Mouse (Mus musculus) heart, embryonic 13.5 days (tissue): ENCODE data around the gene Rpl18. TPM values are rescaled to one million over a fixed set of nuclear protein-coding genes. Genes with fewer than 3 reads are reported as not detected.

Experiments used
- ATAC-seq: fragments of 200-750 bp; cut with Nextera tagmentation; 2 replicates; pipeline ENCODE4 v1.8.0; 2017; ENCODE audit warnings: moderate TSS enrichment; ENCODE audit not compliant: insufficient number of reproducible peaks, low FRiP score, low TSS enrichment; ENCODE audit errors: extremely low read depth
- H3K27ac ChIP-seq: fragments of 300-500 bp; sonication (generic); replicated peaks from 2 replicates; pipeline ENCODE4 v1.5.1; 2015; ENCODE audit warnings: moderate library complexity, mild to moderate bottlenecking, inconsistent platforms
- H3K27me3 ChIP-seq: fragments of 300-500 bp; sonication (generic); replicated peaks from 2 replicates; pipeline ENCODE4 v1.6.1; 2015; ENCODE audit warnings: mild to moderate bottlenecking, inconsistent platforms
- H3K36me3 ChIP-seq: fragments of 300-500 bp; sonication (generic); 2 replicates; pipeline ENCODE4 v1.6.1; 2015; ENCODE audit warnings: mild to moderate bottlenecking, inconsistent platforms
- H3K4me1 ChIP-seq: fragments of 300-500 bp; sonication (generic); 2 replicates; pipeline ENCODE4 v1.6.1; 2015; ENCODE audit warnings: inconsistent platforms
- H3K4me2 ChIP-seq: fragments of 300-500 bp; sonication (generic); 2 replicates; pipeline ENCODE4 v1.6.1; 2015; ENCODE audit warnings: inconsistent platforms, mild to moderate bottlenecking, moderate library complexity
- H3K4me3 ChIP-seq: fragments of 300-500 bp; sonication (generic); 2 replicates; pipeline ENCODE4 v1.5.1; 2015; ENCODE audit warnings: moderate library complexity, mild to moderate bottlenecking, inconsistent platforms
- H3K9ac ChIP-seq: fragments of 300-500 bp; sonication (generic); 2 replicates; pipeline ENCODE4 v1.6.1; 2015; ENCODE audit warnings: inconsistent platforms, mild to moderate bottlenecking, moderate library complexity
- H3K9me3 ChIP-seq: fragments of 300-500 bp; sonication (generic); 2 replicates; pipeline ENCODE4 v1.6.1; 2016; ENCODE audit warnings: inconsistent platforms
- WGBS: fragments of 180-500 bp; shearing (Covaris S2); methylation state at CpG from one replicate; pipeline ENCODE4 v1.1.7; 2015; ENCODE audit warnings: mixed read lengths; 5-methylcytosine and 5-hydroxymethylcytosine counted together
- polyA plus RNA-seq: library from polyadenylated mRNA; unstranded; fragments of >200 nt; fragmentation: Nextera tagmentation; extraction: Ambion mirVana; gene quantifications from 2 replicates; pipeline ENCODE4 v1.2.1, GENCODE M21; 2015

The Rpl18 gene
- polyA plus RNA-seq, 1 experiment from 2014 or later = 630 TPM

DNA sequence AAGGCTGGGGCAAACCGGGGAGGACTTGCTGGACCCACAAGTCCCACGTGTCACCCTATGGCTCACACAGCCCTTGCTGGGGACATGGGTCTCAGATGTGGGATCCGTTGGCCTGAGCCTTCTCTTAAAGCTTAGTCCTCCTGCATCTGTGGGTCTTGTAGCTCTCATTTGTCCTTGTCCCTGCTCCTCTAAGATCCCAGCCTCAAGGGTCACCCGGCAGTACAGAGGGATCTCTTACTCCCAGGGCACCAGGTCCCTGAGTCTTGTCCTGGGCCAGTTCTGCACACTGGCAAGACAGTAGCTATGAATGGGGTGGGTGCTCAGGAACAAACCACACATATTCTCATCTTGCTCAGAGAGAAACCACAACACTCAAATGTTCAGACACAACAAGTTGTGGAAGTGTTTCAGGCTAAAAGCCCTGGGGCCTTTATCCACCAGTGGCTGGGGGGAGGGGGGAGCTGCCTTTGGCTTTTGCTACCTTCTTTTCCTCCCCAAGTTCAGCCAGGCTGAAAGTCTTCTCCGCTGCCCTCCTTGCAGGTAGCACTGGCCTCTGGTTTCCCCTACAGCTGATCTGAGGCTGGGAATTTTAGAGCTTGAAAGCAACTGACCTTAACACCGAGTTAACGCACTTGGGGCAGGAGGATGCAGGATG lies 31.7 kb upstream of the Rpl18 start, which contains the start of gene Ntn5:
TSS of gene Ntn5 (plus strand) at position 627 of the 655 bp plus-strand sequence.
- Histone ChIP-seq H3K4me1 (peaks cover 32% of the 10 kb centered on the region), H3K36me3 (no peaks in the 10 kb centered on the region), H3K9me3 (no peaks in the 10 kb centered on the region), H3K27me3 (peaks cover 17% of the 10 kb centered on the region; the same call in 1 of the 2 replicates), H3K4me3 (no peak within 1 kb of the TSS), H3K4me2 (no peak within 1 kb of the TSS), H3K27ac (no peak within 1 kb of the TSS), H3K9ac (peak within 1 kb of the TSS; percentile 40)
- no peak for ATAC-seq
- WGBS = 79% methylated on average over 7 of the region's 7 CpGs

- Histone ChIP-seq H3K36me3 (no peaks in the 10 kb centered on the region), H3K9me3 (no peaks in the 10 kb centered on the region), H3K27me3 (peaks cover 17% of the 10 kb centered on the region; the same call in 1 of the 2 replicates), H3K4me3 (no peak overlapping the region), H3K4me2 (no peak overlapping the region), H3K4me1 (peaks cover 32% of the 10 kb centered on the region), H3K27ac (no peak overlapping the region), H3K9ac (no peak overlapping the region)
- no peak for ATAC-seq
- WGBS = 52% methylated on average over 10 of the region's 10 CpGs
These were observed 29.4 kb upstream of the Rpl18 start for GRCm38 (mm10) chr7:45685811-45686210.

GRCm38 (mm10) chr7:45686841-45687240 lies 28.4 kb upstream of the Rpl18 start:
- 74% methylated on average over 3 of the region's 3 CpGs for WGBS

GRCm38 (mm10) chr7:45689099-45689498 lies 26.2 kb upstream of the Rpl18 start:
- H3K4me1 ChIP-seq = peaks cover 17% of the 10 kb centered on the region
- no peaks in the 10 kb centered on the region for H3K36me3 ChIP-seq
- H3K9me3 ChIP-seq = no peaks in the 10 kb centered on the region
- H3K27ac ChIP-seq = 0 out of 2 replicates have a peak overlapping the region, but pooled peaks have one; percentile 58
- ATAC-seq = no peak
- H3K9ac ChIP-seq = peak overlapping the region; percentile 60
- 54% methylated on average over 6 of the region's 6 CpGs for WGBS
- H3K4me3 ChIP-seq = no peak overlapping the region
- H3K27me3 ChIP-seq = peaks cover 9% of the 10 kb centered on the region; the same call in 1 of the 2 replicates
- no peak overlapping the region for H3K4me2 ChIP-seq

More at GRCm38 (mm10) chr7:45686841-45687240, 28.4 kb upstream of the Rpl18 start:
- Histone ChIP-seq H3K27ac (no peak overlapping the region), H3K9ac (no peak overlapping the region), H3K4me2 (no peak overlapping the region), H3K4me3 (no peak overlapping the region), H3K27me3 (peaks cover 17% of the 10 kb centered on the region; the same call in 1 of the 2 replicates), H3K9me3 (no peaks in the 10 kb centered on the region), H3K4me1 (peaks cover 24% of the 10 kb centered on the region), H3K36me3 (no peaks in the 10 kb centered on the region)
- no peak for ATAC-seq

DNA sequence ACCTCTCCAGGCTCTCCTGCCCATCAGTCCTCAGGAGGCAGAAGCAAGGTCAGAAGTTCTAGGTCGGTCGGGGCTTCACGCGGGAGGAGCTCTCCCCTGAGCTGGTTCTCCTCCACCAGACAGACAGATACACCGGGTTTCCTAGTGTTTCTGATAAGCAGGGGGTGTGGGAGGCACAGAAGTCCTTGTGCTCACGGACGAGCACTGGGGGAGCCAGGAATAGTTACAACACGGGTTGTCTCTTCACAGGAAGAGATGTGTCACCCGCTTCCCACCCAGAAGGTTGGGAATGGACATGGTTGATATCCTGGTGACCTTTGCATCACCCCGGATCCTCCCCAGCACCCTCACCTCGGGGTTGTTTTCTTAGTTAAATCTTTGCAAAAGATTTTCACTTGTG lies 25.5 kb upstream of the Rpl18 start:
- peaks cover 17% of the 10 kb centered on the region for H3K4me1 ChIP-seq
- H3K27me3 ChIP-seq = 0 out of 2 replicates have a peak, but pooled peaks cover 3% of the 10 kb centered on the region
- H3K36me3 ChIP-seq = no peaks in the 10 kb centered on the region
- peak; percentile 10; the same call in 1 of the 2 replicates for ATAC-seq
- no peak overlapping the region for H3K4me3 ChIP-seq
- peak overlapping the region; percentile 58 for H3K27ac ChIP-seq
- H3K9me3 ChIP-seq = no peaks in the 10 kb centered on the region
- 11% methylated on average over 11 of the region's 11 CpGs for WGBS
- peak overlapping the region; percentile 6; the same call in 1 of the 2 replicates for H3K4me2 ChIP-seq
- peak overlapping the region; percentile 60; the same call in 1 of the 2 replicates for H3K9ac ChIP-seq

DNA sequence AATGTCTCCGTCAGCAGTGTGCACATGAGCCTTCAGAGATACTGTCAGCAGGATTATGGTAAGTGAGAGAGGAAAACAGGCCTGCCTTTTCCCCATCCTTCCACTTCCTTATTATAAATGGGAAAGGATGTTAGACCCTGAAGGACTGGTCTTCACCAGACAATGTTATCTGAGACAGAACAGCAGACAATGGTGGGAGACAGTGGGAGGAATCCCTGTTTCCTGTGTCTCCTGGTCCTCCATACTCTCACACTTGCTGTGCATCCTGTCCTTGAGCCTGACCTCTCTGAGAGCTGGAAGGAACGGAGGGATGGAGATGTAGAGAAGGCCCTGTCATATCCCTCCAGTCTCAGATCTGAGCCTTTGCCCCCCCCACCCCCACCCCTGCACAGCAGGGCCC lies 22.9 kb upstream of the Rpl18 start:
- ATAC-seq = no peak
- H3K4me1 ChIP-seq = peaks cover 17% of the 10 kb centered on the region
- no peak overlapping the region for H3K27ac ChIP-seq
- no peak overlapping the region for H3K9ac ChIP-seq
- no peaks in the 10 kb centered on the region for H3K27me3 ChIP-seq
- H3K4me2 ChIP-seq = no peak overlapping the region
- 48% methylated on average over 2 of the region's 2 CpGs for WGBS
- H3K9me3 ChIP-seq = no peaks in the 10 kb centered on the region
- H3K36me3 ChIP-seq = no peaks in the 10 kb centered on the region
- H3K4me3 ChIP-seq = no peak overlapping the region

DNA sequence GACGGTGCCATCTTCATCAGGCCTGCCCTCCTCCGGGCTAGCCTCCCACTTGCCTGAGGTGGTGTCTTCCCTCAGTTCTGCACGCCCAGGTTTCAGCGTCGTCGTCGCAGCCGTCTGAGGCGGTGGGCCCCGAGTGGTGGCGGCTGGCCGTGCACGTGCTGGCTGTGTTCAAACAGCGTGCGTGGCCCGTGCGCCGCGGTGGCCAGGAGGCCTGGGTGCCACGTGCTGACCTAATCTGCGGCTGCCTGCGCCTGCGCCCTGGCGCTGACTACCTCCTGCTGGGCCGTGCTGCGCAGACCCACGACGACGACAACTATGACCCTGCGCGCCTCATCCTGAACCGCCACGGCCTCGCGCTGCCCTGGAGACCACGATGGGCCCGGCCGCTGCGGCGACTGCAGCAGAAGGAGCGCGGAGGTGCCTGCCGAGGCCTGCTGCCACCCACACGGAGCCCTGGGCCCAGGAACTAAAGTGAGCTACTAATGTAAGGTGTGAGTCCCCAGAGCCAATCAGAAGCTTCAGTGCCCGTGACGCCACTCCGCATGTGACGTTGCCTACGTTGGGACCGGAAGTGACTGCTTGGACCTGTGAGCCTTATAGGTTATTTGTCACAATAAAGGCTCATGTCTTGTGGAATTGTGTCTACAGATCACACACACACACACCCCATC lies 21.2 kb upstream of the Rpl18 start, which contains the start of gene Sec1:
TSS of gene Sec1 (minus strand) at position 482 of the 671 bp plus-strand sequence.
- ATAC-seq = no peak
- H3K9ac ChIP-seq = no peak within 1 kb of the TSS
- peaks cover 15% of the 10 kb centered on the region for H3K4me1 ChIP-seq
- no peak within 1 kb of the TSS for H3K4me2 ChIP-seq
- no peak within 1 kb of the TSS for H3K27ac ChIP-seq
- H3K36me3 ChIP-seq = no peaks in the 10 kb centered on the region
- no peak within 1 kb of the TSS for H3K4me3 ChIP-seq
- H3K9me3 ChIP-seq = no peaks in the 10 kb centered on the region
- H3K27me3 ChIP-seq = peaks cover 15% of the 10 kb centered on the region
- WGBS = 86% methylated on average over 50 of the region's 50 CpGs

DNA sequence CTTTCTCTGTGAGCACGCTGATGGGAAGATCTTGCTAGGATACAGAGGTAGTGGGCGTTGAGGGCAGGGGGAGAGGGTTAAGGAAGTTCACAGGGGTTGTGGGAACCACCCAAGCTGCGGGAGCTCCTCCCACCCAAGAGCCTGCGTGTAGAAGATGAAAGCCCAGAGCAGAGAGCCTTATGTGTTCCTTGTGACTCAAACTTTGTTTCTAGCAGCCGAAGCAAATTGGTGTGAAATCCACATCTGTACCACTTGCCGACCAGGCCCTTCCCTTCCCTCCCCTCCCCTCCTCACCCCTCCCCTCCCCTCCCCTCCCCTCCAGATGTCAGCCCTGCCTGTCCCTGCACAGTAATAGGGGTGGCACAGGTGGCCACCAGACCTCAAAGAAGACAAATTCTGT lies 20.2 kb upstream of the Rpl18 start:
- ATAC-seq = no peak
- Histone ChIP-seq H3K4me3 (no peak overlapping the region), H3K36me3 (no peaks in the 10 kb centered on the region), H3K9me3 (no peaks in the 10 kb centered on the region), H3K27ac (no peak overlapping the region), H3K4me2 (no peak overlapping the region), H3K4me1 (peaks cover 15% of the 10 kb centered on the region), H3K9ac (no peak overlapping the region), H3K27me3 (peaks cover 25% of the 10 kb centered on the region)
- 28% methylated on average over 6 of the region's 6 CpGs for WGBS

DNA sequence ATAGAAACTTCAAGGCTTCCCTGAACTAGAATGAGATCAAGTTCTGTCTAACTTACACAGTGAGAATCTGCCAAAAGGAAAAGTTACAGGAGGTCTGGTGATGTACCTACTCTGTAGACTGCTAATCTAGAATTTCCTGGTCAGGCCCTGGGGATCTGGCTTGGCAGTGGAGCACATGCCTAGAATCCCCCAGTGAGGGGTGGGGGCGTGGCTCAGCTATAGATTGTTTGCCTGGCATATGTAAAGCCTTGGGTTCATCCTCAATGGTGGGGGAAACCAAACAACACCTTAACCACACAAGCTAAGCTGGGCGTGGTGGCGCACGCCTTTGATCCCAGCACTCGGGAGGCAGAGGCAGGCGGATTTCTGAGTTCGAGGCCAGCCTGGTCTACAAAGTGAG lies 17.4 kb upstream of the Rpl18 start:
- Histone ChIP-seq H3K9me3 (no peaks in the 10 kb centered on the region), H3K4me2 (no peak overlapping the region), H3K27ac (no peak overlapping the region), H3K9ac (no peak overlapping the region), H3K36me3 (no peaks in the 10 kb centered on the region), H3K4me3 (no peak overlapping the region), H3K27me3 (peaks cover 40% of the 10 kb centered on the region), H3K4me1 (peaks cover 24% of the 10 kb centered on the region)
- no peak for ATAC-seq
- WGBS = 60% methylated on average over 6 of the region's 7 CpGs

DNA sequence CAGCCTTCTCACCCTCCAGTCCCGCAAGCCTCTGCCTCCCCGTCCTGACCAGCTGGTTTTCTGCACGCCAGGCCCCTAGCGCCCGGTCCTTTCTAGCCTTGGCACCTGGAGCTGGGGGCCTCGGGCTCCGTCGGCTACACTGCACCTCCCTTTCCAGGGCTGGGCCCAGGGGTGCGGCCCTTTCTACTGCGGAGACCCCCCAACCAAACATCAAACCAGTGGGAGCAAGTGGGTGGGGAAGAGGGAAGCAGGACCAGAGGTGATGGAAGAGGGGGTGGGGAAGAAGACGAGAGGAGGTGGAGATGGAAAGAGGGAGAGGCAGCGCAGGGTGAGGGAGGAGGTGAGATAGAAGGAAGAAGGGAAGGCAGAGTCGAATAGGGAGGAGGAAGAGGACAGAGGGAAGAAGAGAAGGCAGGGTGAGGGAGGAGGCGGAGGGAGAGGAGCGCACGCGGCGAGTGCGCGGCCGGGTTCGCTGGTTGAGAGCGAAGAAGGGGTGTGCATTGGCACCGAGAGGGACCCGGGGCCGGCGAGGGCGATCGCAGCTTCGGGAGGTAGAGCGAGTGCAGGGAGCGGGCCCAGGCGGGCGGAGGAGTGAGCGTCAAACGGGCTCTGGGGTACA lies 15.6 kb upstream of the Rpl18 start, which contains the start of gene Car11:
TSS of gene Car11 (plus strand) at position 321 of the 619 bp plus-strand sequence.
- H3K27ac ChIP-seq = no peak within 1 kb of the TSS
- whole genome bisulfite sequencing = 2% methylated on average over 36 of the region's 36 CpGs
- H3K4me2 ChIP-seq = peak within 1 kb of the TSS; percentile 82
- peak within 1 kb of the TSS; percentile 51 for H3K4me3 ChIP-seq
- no peaks in the 10 kb centered on the region for H3K9me3 ChIP-seq
- peaks cover 35% of the 10 kb centered on the region for H3K4me1 ChIP-seq
- no peaks in the 10 kb centered on the region for H3K36me3 ChIP-seq
- peak within 1 kb of the TSS; percentile 76 for H3K9ac ChIP-seq
- H3K27me3 ChIP-seq = peaks cover 40% of the 10 kb centered on the region
- ATAC-seq = no peak

- Histone ChIP-seq H3K27ac (no peak overlapping the region), H3K9me3 (no peaks in the 10 kb centered on the region), H3K27me3 (peaks cover 40% of the 10 kb centered on the region), H3K4me2 (peak overlapping the region; percentile 82), H3K4me1 (peaks cover 38% of the 10 kb centered on the region), H3K36me3 (no peaks in the 10 kb centered on the region), H3K9ac (peak overlapping the region; percentile 76), H3K4me3 (peak overlapping the region; percentile 51)
- 1% methylated on average over 20 of the region's 20 CpGs for WGBS
- no peak for ATAC-seq
These were observed 14.8 kb upstream of the Rpl18 start for GRCm38 (mm10) chr7:45700301-45701015.
